Mouse (Mus musculus): ENCODE measurements at regions not wholly inside any gene's neighbourhood (a gene's known extent, or its start where the extent isn't known, plus 50 kb on each side); places are given as distances from the start of the nearest gene placed in this dataset.

DNA sequence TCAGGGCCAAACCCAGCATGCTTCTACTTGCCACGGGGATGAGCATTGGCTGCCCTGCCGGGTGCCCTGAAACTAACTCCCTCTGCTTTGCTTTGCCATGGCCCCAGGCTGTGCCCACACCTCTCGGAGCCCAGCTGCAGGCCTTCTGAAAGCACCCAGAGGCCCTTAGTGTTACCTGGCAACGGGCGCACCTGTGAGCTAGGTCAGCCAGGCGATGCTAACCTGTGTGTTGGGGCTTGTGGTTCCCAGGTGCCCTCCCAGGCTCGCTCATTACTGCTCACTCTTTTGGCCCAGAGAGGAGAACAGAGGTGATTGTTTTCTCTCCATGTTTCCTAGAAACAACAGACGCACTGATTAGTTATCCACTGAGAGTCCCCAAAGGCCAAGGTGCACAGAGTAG lies 243.4 kb upstream of the Id4 start:
- 64% methylated on average over 8 of the region's 8 CpGs for WGBS
- ATAC-seq: no peak

DNA sequence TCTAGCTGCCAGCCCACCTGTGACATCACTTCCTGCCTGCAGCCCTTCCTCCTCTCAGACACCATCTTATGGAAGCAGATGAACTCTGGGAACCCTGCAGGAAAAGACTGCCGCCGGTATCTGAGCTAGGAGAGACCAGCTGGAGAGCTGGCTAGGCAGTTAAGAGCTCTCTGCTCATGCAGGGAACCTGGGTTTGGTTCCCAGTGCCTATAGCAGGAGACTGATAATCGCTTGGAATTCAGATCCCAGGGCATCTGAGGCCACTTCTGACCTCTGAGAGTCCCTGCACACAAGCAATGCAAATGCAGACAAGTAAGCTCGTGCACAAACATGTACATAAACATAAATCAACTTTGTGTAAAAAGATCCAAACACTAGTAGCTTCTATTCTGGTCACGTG lies 242.4 kb upstream of the Id4 start:
- Histone ChIP-seq H3K36me3 (ENCODE audit: poor library complexity, severe bottlenecking) (no peaks in the 10 kb centered on the region), H3K27ac (no peak overlapping the region), H3K4me1 (peaks cover 32% of the 10 kb centered on the region), H3K9ac (no peak overlapping the region), H3K9me3 (replicated peaks) (no peaks in the 10 kb centered on the region), H3K4me3 (no peak overlapping the region), H3K27me3 (no peaks in the 10 kb centered on the region), H3K4me2 (no peak overlapping the region)
- WGBS: 88% methylated on average over 5 of the region's 5 CpGs
- no peak for ATAC-seq

More for the DNA sequence above, 243.4 kb upstream of the Id4 start:
- Histone ChIP-seq H3K9me3 (replicated peaks) (no peaks in the 10 kb centered on the region), H3K27me3 (no peaks in the 10 kb centered on the region), H3K4me2 (no peak overlapping the region), H3K27ac (peak overlapping the region; percentile 35; the same call in 1 of the 2 replicates), H3K9ac (no peak overlapping the region), H3K4me1 (peaks cover 29% of the 10 kb centered on the region), H3K4me3 (no peak overlapping the region), H3K36me3 (ENCODE audit: poor library complexity, severe bottlenecking) (no peaks in the 10 kb centered on the region)

DNA sequence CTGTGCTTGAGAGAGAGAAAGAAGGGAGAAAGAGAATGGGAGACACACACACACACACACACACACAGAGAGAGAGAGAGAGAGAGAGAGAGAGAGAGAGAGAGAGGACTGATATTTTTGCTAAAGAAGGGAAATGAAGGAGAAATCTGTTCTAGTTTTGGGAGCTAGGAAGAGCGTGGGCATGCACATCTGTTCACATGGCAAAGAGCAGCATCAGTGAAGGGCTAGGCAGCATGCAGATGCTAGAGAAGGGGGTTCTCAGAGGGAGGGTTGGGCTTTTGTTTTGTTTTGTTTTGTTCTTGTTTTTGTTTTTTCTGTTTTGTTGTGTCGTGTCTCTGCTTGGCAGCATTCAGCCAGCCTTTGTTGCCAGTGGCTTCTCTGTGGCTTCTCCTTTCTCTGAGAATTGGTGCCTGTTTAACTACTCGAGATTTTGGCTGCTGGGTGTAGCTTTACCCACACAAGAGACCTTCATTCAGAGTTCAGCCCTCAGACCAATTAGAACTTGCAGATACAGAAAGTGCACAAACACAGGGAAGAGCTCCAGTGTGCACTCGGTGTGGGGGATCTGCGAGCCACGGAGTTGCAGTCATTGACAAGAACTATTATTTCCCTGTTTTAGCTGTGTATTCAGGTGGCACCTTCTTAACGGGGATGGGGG lies 237.9 kb upstream of the Id4 start:
- no peak overlapping the region for H3K4me2 ChIP-seq
- no peak for ATAC-seq
- H3K4me3 ChIP-seq: no peak overlapping the region
- peak overlapping the region; percentile 37; the same call in 1 of the 2 replicates for H3K27ac ChIP-seq
- no peak overlapping the region for H3K9ac ChIP-seq
- no peaks in the 10 kb centered on the region for H3K9me3 ChIP-seq (replicated peaks)
- H3K4me1 ChIP-seq: peaks cover 34% of the 10 kb centered on the region
- no peaks in the 10 kb centered on the region for H3K27me3 ChIP-seq
- no peaks in the 10 kb centered on the region for H3K36me3 ChIP-seq (ENCODE audit: poor library complexity, severe bottlenecking)
- WGBS: 24% methylated on average over 7 of the region's 7 CpGs

DNA sequence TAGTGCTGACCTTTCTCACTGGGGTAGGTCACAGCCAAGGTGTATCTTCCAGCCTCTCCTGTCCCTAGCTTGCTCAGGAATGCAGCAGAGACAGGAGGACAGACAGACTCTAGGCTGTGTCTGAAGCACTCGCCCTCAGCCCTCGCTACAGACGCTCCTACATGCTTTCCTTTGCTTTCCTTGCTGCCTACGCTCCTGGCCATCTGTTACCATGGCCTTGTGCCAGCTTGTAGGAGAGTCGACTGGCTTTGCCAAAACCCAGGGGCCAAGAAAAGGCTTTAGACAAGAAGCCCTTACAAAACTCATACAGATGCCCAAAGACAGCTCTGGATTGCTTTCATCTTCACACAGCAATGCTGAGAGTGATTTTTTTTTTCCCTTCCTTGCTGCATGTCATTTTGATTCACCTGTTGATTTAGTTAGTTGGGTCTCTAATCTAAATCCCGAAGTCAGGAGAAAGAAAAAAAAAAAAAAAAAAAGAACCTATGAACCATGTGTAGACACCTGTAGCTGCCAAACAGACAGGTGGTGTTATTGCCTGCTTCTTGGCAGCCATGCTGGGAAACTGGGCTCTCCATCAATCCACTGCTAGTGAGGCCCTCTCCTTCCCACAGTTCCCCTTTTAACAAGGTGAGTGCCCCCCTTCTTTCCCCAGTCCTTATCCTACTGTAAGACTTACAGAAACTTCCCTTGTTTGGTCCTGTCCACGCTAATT lies 233.1 kb upstream of the Id4 start:
- Histone ChIP-seq H3K27me3 (no peaks in the 10 kb centered on the region), H3K9ac (no peak overlapping the region), H3K4me3 (no peak overlapping the region), H3K4me1 (peaks cover 36% of the 10 kb centered on the region), H3K36me3 (ENCODE audit: poor library complexity, severe bottlenecking) (no peaks in the 10 kb centered on the region), H3K4me2 (peak overlapping the region; percentile 29; the same call in 1 of the 2 replicates), H3K9me3 (replicated peaks) (no peaks in the 10 kb centered on the region), H3K27ac (peak overlapping the region; percentile 85)
- ATAC-seq: peak; percentile 78
- WGBS: 31% methylated on average over 7 of the region's 7 CpGs

DNA sequence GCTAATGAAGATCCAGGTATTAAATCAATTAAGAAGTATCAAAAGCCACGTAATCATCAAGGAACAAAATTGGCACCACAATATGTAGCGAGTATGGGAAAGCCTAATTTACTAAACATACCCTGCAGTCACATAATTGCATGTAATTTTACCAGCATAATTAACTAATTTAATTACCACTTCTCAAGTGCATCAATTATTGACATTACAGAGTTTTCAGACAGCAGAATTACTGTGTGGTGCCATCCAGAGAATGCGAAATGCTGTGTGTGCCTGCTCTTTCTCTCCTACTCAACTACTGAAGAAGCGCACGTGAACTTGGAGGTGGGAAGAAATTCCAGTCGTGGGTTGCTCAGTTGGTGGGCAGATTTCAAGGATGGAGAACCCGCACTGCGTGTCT lies 229.5 kb upstream of the Id4 start:
- Histone ChIP-seq H3K4me2 (no peak overlapping the region), H3K27ac (no peak overlapping the region), H3K9ac (no peak overlapping the region), H3K4me3 (no peak overlapping the region), H3K4me1 (peaks cover 22% of the 10 kb centered on the region), H3K36me3 (ENCODE audit: poor library complexity, severe bottlenecking) (no peaks in the 10 kb centered on the region), H3K27me3 (no peaks in the 10 kb centered on the region), H3K9me3 (replicated peaks) (no peaks in the 10 kb centered on the region)
- ATAC-seq: 0 out of 2 replicates have a peak, but pooled peaks have one; percentile 8
- 60% methylated on average over 8 of the region's 8 CpGs for WGBS

DNA sequence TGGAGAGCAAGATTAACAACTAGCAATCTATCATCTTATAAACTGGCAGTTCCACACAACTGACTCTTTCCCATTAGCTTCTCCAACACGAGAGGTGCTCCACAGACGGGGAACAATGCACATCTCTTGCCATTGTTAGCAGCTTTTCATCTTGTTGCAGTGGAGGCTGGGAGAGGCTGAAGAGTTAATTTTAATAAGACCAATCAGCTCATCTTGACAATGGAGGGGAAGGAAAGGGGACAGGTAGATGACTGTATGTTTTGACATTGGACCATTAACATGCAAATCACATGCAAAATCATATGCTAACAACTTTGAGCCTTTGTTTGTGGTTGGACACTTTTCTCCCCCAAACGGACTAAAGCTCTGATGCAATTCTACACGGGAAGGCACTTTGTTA lies 218.9 kb upstream of the Id4 start:
- H3K27ac ChIP-seq: peak overlapping the region; percentile 70

DNA sequence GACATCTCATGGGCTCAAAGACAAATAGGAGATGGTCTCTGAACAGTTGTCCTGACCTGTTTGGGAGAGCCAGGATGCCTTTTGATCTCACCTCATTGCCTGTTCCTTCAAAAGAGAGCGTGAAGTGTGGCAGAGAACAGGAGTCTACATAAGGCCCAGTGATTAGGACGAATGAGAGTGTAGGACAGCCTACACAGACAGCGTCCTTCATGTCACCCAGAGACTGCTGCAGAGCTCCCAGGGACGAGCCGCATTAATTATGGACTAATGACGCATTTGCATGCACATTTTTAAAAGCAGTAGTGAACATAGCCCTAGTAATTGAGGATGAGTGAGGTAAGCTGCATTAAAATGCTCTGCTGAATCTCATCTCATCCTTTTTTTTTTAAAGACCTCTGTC lies 218.5 kb upstream of the Id4 start:
- Histone ChIP-seq H3K4me2 (peak overlapping the region; percentile 16; the same call in 1 of the 2 replicates), H3K9ac (no peak overlapping the region), H3K9me3 (replicated peaks) (peaks cover 3% of the 10 kb centered on the region; the same call in 1 of the 2 replicates), H3K36me3 (ENCODE audit: poor library complexity, severe bottlenecking) (no peaks in the 10 kb centered on the region), H3K27ac (peak overlapping the region; percentile 70), H3K4me3 (no peak overlapping the region), H3K27me3 (no peaks in the 10 kb centered on the region), H3K4me1 (peaks cover 28% of the 10 kb centered on the region)
- 25% methylated on average over 6 of the region's 6 CpGs for WGBS
- ATAC-seq: peak; percentile 50; the same call in 1 of the 2 replicates

More for the DNA sequence above, 218.9 kb upstream of the Id4 start:
- peaks cover 4% of the 10 kb centered on the region; the same call in 1 of the 2 replicates for H3K9me3 ChIP-seq (replicated peaks)
- WGBS: 8% methylated on average over 4 of the region's 4 CpGs
- peak overlapping the region; percentile 16; the same call in 1 of the 2 replicates for H3K4me2 ChIP-seq
- peaks cover 28% of the 10 kb centered on the region for H3K4me1 ChIP-seq
- no peak overlapping the region for H3K4me3 ChIP-seq
- H3K27me3 ChIP-seq: no peaks in the 10 kb centered on the region
- peak; percentile 62 for ATAC-seq
- H3K36me3 ChIP-seq (ENCODE audit: poor library complexity, severe bottlenecking): no peaks in the 10 kb centered on the region
- no peak overlapping the region for H3K9ac ChIP-seq

DNA sequence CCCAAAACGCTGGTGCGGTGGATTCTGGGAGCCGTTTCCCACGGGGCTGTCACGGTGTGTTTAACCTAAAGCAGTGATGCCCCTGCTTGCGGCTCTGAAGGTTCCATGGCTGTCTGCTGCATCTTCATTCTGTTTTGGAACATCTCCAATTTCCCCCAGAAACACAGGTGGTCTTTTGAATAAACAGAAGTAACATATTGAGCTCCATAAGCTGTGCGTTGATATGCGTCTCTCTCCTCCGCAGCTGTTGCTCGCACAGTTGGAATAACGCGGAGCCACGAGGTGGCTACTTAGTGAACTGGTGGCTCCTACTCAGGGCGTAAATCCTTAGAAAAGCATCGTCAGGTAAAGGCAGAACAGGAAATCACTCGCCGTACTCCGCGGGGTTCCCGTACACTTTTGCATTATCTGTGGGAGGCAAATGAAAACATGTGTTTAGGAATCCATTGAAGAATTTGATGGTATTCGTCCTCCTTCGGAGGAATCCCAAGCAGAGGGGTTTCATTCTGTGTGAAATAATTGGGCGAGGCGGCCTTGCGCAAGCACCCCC lies 214.8 kb upstream of the Id4 start:
- peak; percentile 59; the same call in 1 of the 2 replicates for ATAC-seq
- Histone ChIP-seq H3K9ac (no peak overlapping the region), H3K27me3 (0 out of 2 replicates have a peak, but pooled peaks cover 2% of the 10 kb centered on the region), H3K4me2 (no peak overlapping the region), H3K27ac (no peak overlapping the region), H3K36me3 (ENCODE audit: poor library complexity, severe bottlenecking) (no peaks in the 10 kb centered on the region), H3K4me3 (no peak overlapping the region), H3K9me3 (replicated peaks) (no peaks in the 10 kb centered on the region), H3K4me1 (peaks cover 24% of the 10 kb centered on the region)
- WGBS: 68% methylated on average over 25 of the region's 25 CpGs

DNA sequence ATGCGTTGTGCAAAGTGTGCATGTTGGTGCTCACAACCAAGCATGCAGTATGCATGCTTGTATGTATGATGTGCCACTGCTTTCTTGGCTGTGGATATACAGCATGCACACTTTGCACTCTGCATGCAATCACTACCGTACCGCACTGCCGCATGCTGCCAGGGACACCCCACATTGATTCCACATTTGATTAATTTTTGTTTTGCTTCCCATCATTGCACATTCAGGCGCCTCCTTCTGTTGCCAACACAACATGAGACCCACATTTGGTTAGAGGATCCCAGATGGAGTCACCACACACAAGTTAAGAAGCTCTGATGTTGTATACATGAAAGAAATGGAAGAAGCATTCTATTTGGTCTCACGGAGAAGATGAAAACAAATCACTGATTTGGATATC lies 211.2 kb upstream of the Id4 start:
- Histone ChIP-seq H3K9ac (no peak overlapping the region), H3K4me2 (no peak overlapping the region), H3K27ac (no peak overlapping the region), H3K4me3 (no peak overlapping the region), H3K9me3 (replicated peaks) (no peaks in the 10 kb centered on the region), H3K4me1 (peaks cover 10% of the 10 kb centered on the region), H3K27me3 (0 out of 2 replicates have a peak, but pooled peaks cover 2% of the 10 kb centered on the region), H3K36me3 (ENCODE audit: poor library complexity, severe bottlenecking) (no peaks in the 10 kb centered on the region)
- WGBS: 92% methylated on average over 6 of the region's 6 CpGs
- no peak for ATAC-seq

DNA sequence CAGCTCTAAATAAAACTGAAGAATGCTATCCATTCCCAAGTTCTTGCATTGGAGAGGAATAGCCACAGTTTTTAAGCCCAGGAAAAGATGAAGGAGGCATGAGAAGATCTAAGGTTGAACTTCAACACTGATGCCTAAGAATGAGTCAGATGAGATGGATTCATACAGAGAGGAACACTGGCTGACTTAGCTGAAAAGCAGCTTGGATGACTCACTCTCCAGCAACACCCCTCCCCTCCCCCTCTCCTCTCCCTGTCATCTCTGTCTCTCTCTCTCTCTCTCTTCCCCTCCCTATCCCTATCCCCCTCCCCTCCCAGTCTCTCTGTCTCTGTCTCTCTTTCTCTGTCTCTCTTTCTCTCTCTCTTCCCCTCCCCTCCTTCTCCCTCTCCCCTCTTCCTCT lies 186.4 kb upstream of the Id4 start:
- no peaks in the 10 kb centered on the region for H3K36me3 ChIP-seq (ENCODE audit: poor library complexity, severe bottlenecking)
- no peaks in the 10 kb centered on the region; the same call in 1 of the 2 replicates for H3K27me3 ChIP-seq
- no peak overlapping the region for H3K27ac ChIP-seq
- no peak overlapping the region for H3K4me3 ChIP-seq
- no peak overlapping the region for H3K4me2 ChIP-seq
- H3K9me3 ChIP-seq (replicated peaks): no peaks in the 10 kb centered on the region
- ATAC-seq: no peak
- H3K9ac ChIP-seq: no peak overlapping the region
- H3K4me1 ChIP-seq: peaks cover 6% of the 10 kb centered on the region

DNA sequence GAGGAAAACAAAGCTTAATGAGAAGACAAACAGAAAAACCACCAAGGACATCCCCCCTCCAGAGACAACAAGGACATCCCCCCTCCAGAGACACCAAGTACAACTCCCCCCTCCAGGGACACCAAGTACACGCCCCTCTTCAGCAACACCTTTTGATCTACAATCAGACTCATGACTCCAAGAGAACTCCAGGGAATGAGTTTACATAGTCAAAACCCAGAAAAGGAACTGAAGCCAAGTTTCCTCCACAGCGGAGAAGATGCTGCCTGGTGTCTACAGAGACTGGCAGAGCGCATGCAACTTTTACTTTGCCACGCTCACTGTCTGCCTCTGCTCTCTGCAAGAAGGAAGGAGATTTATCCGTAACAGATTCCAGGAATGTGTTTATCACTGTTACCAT lies 185.7 kb upstream of the Id4 start:
- H3K27ac ChIP-seq: no peak overlapping the region
- no peak overlapping the region for H3K4me2 ChIP-seq
- H3K4me1 ChIP-seq: peaks cover 6% of the 10 kb centered on the region
- H3K36me3 ChIP-seq (ENCODE audit: poor library complexity, severe bottlenecking): no peaks in the 10 kb centered on the region
- WGBS: 88% methylated on average over 5 of the region's 5 CpGs
- ATAC-seq: no peak
- no peak overlapping the region for H3K4me3 ChIP-seq
- no peak overlapping the region for H3K9ac ChIP-seq
- no peaks in the 10 kb centered on the region; the same call in 1 of the 2 replicates for H3K27me3 ChIP-seq
- no peaks in the 10 kb centered on the region for H3K9me3 ChIP-seq (replicated peaks)

DNA sequence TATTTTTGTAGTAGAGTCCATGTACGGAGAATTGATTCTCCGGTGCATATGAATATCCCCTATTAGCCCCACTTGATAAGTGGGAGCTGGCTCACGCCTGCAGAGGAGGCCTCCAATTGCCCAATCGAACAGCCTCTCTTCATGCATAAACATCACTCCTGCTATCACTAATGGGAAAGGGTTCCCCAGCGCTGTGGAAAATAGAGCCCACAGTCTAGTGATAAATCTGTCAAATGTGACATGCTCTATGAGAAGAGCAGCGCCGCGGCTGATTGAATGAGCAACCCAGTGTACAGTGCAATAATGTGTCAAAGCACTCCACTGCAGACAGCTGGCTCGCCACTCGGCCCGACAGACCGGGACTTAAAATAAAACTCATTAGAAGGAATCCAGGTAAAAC lies 182.8 kb upstream of the Id4 start:
- Histone ChIP-seq H3K9me3 (replicated peaks) (no peaks in the 10 kb centered on the region), H3K4me1 (peaks cover 6% of the 10 kb centered on the region), H3K4me3 (no peak overlapping the region), H3K27me3 (no peaks in the 10 kb centered on the region; the same call in 1 of the 2 replicates), H3K9ac (no peak overlapping the region), H3K36me3 (ENCODE audit: poor library complexity, severe bottlenecking) (no peaks in the 10 kb centered on the region), H3K4me2 (peak overlapping the region; percentile 30; the same call in 1 of the 2 replicates), H3K27ac (peak overlapping the region; percentile 51)
- peak; percentile 57; the same call in 1 of the 2 replicates for ATAC-seq
- WGBS: 37% methylated on average over 12 of the region's 12 CpGs
